Mouse (Mus musculus) 3134 (cell line): Measurements from ENCODE around the gene Kdelr1.

Source experiments
- DNase-seq: peaks from one replicate; pipeline ENCODE4 v3.0.0-alpha.2; 2011; ENCODE audit warnings: low spot score; ENCODE audit not compliant: insufficient read length; ENCODE audit errors: extremely low read depth

Kdelr1 gene

GRCm38 (mm10) chr7:45916056-45917003, 43.8 kb downstream of the Kdelr1 start:
- peak; percentile 51 for DNase-seq

- DNase-seq: peak; percentile 35
These were observed 44.6 kb downstream of the Kdelr1 start for GRCm38 (mm10) chr7:45917004-45917704.

- DNase-seq: no peak
These were observed 45.4 kb downstream of the Kdelr1 start for GRCm38 (mm10) chr7:45917926-45918325.

DNA sequence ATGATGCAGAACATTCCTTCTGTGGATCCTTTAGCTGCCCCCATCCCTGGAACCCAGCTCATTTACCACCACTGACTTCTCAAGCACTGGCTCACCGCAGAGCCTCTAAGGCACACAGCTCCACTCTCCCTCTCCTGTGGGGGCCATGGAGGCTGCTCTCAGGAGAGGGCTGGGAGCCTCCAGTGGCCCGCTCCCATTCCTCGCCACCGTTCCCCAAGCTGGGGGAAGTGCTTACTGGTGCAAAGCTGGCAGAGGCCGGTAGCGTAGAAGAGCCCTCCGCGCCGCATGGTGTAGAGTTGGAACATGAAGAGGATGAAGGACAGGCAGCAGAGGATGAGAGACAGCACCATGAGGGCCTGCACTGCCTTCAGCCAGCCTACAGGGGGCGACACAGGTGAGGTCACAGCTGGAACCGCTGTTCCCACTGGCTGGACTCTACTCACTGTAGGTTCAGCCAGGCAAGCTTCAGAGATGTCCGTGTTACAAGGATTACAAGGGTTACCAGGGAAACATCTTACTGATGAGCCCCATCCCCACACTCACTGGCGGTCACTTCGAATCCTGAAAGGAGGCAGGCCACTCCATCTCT, 46.6 kb downstream of the Kdelr1 start:
- peak; percentile 74 for DNase-seq

DNA sequence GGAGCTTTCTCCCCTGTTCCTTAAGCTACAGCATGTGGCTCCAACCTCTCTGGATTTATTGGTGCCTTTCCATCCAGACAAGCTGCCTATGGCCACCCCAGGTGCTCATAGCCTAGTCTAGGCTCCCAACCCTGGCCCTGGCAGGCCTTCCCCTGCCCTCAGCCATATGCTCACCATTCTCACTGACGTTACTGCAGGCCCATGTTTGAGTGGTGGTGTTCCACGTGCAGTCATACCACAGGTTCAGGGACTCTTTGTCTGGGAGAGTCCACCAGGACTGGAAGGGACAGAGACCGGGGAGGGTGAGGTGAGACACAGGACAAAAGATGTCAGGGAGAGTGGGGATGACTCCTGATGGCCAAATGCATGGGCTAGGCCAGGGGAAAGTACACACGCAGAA, 47.2 kb downstream of the Kdelr1 start:
- DNase-seq: peak; percentile 36

GRCm38 (mm10) chr7:45920583-45921241, 48.1 kb downstream of the Kdelr1 start:
- peak; percentile 81 for DNase-seq

DNA sequence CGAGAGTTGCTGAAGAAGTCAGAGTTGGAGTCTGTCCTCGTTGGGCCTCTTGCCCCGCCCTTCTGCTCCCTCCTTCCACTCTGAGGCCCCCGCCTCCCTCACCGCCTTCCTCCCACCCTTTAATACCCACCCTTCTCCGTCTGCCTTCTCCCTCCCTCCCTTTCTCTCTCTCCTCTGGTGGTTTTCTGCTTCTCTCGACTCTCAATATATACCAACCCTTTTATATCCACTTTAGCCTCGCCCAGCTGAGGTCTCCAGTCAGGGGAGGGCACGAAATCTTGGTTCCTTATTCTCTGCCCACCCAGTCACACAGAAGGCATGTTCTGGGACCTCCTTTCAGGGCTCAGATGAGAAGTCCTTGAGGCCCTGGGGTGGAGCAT, 48.7 kb downstream of the Kdelr1 start, which contains the start of gene Emp3:
Gene Emp3, minus strand, starts transcription at position 163 of the 380 bp plus-strand sequence.
- DNase-seq: peak; percentile 82

- peak; percentile 33 for DNase-seq
These were observed 49.5 kb downstream of the Kdelr1 start for GRCm38 (mm10) chr7:45921950-45922600.

GRCm38 (mm10) chr7:45922928-45923761, 50.6 kb downstream of the Kdelr1 start:
- peak; percentile 98 for DNase-seq

DNA sequence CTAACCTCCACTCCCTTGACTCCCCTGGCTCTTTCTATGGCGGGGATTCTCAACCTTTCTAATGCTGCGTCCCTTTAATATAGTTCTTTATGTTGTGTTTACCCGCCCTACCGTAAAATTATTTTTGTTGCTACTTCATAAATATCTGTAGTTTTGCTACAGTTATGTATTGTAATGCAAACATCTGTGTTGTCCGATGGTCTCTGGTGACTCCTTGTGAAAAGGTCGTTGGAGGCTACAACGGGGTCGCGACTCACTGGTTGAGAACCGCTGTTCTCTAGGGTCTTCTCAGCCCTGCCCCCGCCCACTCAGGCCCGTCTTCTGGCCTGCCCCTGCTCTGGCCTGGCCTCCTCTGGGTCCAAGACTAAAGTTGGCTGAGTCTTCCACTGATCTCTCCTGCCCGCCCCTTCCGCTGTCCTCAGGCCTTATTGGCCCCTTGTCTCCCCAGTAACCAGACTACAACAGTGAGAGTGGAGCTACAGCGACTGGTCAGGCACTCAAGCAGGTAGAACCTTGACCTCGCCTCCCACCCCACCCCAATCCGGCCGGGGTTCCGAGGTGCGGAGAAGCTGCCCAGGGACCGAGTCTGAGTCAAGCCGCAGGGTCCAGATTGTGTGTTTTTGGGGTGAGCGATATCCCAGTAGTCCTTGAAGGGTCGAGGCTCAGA, 51.3 kb downstream of the Kdelr1 start, which contains the start of gene Ccdc114:
Gene Ccdc114, plus strand, starts transcription at position 311 of the 667 bp plus-strand sequence.
- DNase-seq: peak; percentile 65

- DNase-seq: no peak
These were observed 51.9 kb downstream of the Kdelr1 start for GRCm38 (mm10) chr7:45924429-45924816.

- DNase-seq: no peak
These were observed 56.2 kb downstream of the Kdelr1 start for GRCm38 (mm10) chr7:45928626-45929295.

DNA sequence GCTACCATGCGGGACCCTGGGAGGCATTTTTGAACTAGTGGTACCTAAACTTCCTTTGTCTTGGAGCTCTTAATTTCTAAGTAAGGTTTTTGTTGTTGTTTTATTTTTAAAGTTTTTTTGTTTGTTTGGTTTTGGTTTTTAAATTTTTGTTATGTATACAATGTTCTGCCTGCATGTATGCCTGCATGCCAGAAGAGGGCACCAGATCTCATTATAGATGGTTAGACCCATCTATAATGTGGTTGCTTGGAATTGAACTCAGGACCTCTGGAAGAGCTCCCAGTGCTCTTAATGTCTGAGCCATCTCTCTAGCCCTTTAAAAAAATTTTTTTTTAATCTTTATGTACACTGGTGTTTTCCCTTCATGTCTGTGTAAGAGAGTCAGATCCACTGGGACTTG, 57.1 kb downstream of the Kdelr1 start:
- no peak for DNase-seq
